Mouse (Mus musculus) limb, embryonic 14.5 days (tissue): Measurements from ENCODE around the gene Gm11032. TPM values are rescaled to one million over a fixed set of nuclear protein-coding genes. Genes with fewer than 3 reads are reported as not detected.
A peak's percentile ranks its signal among the peaks of the same experiment; 100 is the strongest.
"Not testable (repeated sequence)": the region's sequence is repeated elsewhere in the genome, so short reads cannot be mapped to it uniquely, and the experiment has no call there.

ENCODE experiments used
- ATAC-seq: fragments of 200-750 bp; cut with Nextera tagmentation; 2 replicates; pipeline ENCODE4 v1.8.0; 2017; ENCODE audit warnings: low read depth, moderate number of reproducible peaks, moderate TSS enrichment; ENCODE audit not compliant: low FRiP score
- DNase-seq: peaks from one replicate; pipeline ENCODE4 v3.0.0-alpha.2; 2015; ENCODE audit warnings: low spot score
- H3K27ac ChIP-seq: fragments of 300-500 bp; sonication (generic); replicated peaks from 2 replicates; pipeline ENCODE4 v1.5.1; 2014; ENCODE audit warnings: low read depth, mild to moderate bottlenecking, low read length, moderate library complexity, mixed read lengths
- H3K27me3 ChIP-seq: fragments of 300-500 bp; sonication (generic); 2 replicates; pipeline ENCODE4 v1.6.1; 2014; ENCODE audit warnings: low read length, mixed read lengths; ENCODE audit not compliant: control insufficient read depth, insufficient read depth
- H3K36me3 ChIP-seq: fragments of 300-500 bp; sonication (generic); 2 replicates; pipeline ENCODE4 v1.6.1; 2014; ENCODE audit warnings: mild to moderate bottlenecking, low read length, moderate library complexity, mixed read lengths; ENCODE audit not compliant: control insufficient read depth, insufficient read depth
- H3K4me1 ChIP-seq: fragments of 300-500 bp; sonication (generic); 2 replicates; pipeline ENCODE4 v1.6.1; 2014; ENCODE audit warnings: antibody characterized with exemption, low read length, mixed read lengths; ENCODE audit not compliant: control insufficient read depth, insufficient read depth
- H3K4me2 ChIP-seq: fragments of 300-500 bp; sonication (generic); replicated peaks from 2 replicates; pipeline ENCODE4 v1.6.1; 2014; ENCODE audit warnings: low read depth, mild to moderate bottlenecking, low read length, moderate library complexity; ENCODE audit not compliant: severe bottlenecking
- H3K4me3 ChIP-seq: fragments of 300-500 bp; sonication (generic); replicated peaks from 2 replicates; pipeline ENCODE4 v1.5.1; 2014; ENCODE audit warnings: low read length
- H3K9ac ChIP-seq: fragments of 300-500 bp; sonication (generic); 2 replicates; pipeline ENCODE4 v1.6.1; 2014; ENCODE audit warnings: mild to moderate bottlenecking, low read depth, low read length, moderate library complexity; ENCODE audit not compliant: severe bottlenecking
- H3K9me3 ChIP-seq: fragments of 300-500 bp; sonication (generic); 2 replicates; pipeline ENCODE4 v1.6.1; 2016; ENCODE audit warnings: low read length; ENCODE audit not compliant: control insufficient read depth
- POLR2A ChIP-seq: fragments of 200-500 bp; IDR thresholded peaks from 2 replicates; pipeline ENCODE4 v1.8.0; 2012; ENCODE audit warnings: inconsistent platforms, mild to moderate bottlenecking, moderate library complexity, borderline replicate concordance; ENCODE audit not compliant: insufficient read depth, insufficient read length; ENCODE audit errors: extremely low read depth
- WGBS: fragments of 180-500 bp; shearing (Covaris S2); extraction: QIAGEN DNeasy Blood & Tissue Kit; methylation state at CpG from one replicate; pipeline ENCODE4 v1.1.7; 2014; 5-methylcytosine and 5-hydroxymethylcytosine counted together
- polyA plus RNA-seq, 2 experiments: library from polyadenylated mRNA; depleted of rRNA in 1 of 2; stranded (reverse) in 1 of 2; unstranded in 1 of 2; fragments of >200 nt; fragmentation: Nextera tagmentation in 1 of 2; extraction: Ambion mirVana in 1 of 2; gene quantifications; 2 replicates each; pipeline versions ENCODE4 v1.2.1 to v1.2.3; 2012 to 2014

The Gm11032 gene
- polyA plus RNA-seq, 2 experiments, result not detected

GRCm38 (mm10) chr11:4636782-4637342 is 17.0 kb downstream of the Gm11032 start:
- Histone ChIP-seq H3K27ac (peak overlapping the region; percentile 10; the same call in 1 of the 2 replicates), H3K9ac (no peak overlapping the region), H3K4me1 (peaks cover 13% of the 10 kb centered on the region), H3K4me3 (peak overlapping the region; percentile 85), H3K9me3 (no peaks in the 10 kb centered on the region), H3K4me2 (0 out of 2 replicates have a peak overlapping the region, but pooled peaks have one; percentile 67), H3K27me3 (no peaks in the 10 kb centered on the region), H3K36me3 (peaks cover 9% of the 10 kb centered on the region)
- DNase-seq (no peak), ATAC-seq (0 out of 2 replicates have a peak, but pooled peaks have one; percentile 5)
- WGBS, result 52% methylated on average over 5 of the region's 5 CpGs
- TF ChIP-seq POLR2A, result no peak

- Histone ChIP-seq H3K4me3 (peak within 1 kb of the TSS; percentile 85), H3K4me2 (peak within 1 kb of the TSS; percentile 67), H3K9me3 (no peaks in the 10 kb centered on the region), H3K4me1 (peaks cover 13% of the 10 kb centered on the region), H3K27me3 (no peaks in the 10 kb centered on the region), H3K27ac (peak within 1 kb of the TSS; percentile 49), H3K36me3 (peaks cover 9% of the 10 kb centered on the region), H3K9ac (peak within 1 kb of the TSS; percentile 62)
- under 1% methylated on average over 35 of the region's 35 CpGs for WGBS
- ATAC-seq (peak; percentile 94), DNase-seq (peak; percentile 90)
- 0 out of 2 replicates have a peak, but pooled peaks have one; percentile 9 for TF ChIP-seq POLR2A
Observed at GRCm38 (mm10) chr11:4637534-4638234, 17.8 kb downstream of the Gm11032 start, which contains the start of gene Ascc2. Ascc2 (plus strand) TSS chr11:4637747.

DNA sequence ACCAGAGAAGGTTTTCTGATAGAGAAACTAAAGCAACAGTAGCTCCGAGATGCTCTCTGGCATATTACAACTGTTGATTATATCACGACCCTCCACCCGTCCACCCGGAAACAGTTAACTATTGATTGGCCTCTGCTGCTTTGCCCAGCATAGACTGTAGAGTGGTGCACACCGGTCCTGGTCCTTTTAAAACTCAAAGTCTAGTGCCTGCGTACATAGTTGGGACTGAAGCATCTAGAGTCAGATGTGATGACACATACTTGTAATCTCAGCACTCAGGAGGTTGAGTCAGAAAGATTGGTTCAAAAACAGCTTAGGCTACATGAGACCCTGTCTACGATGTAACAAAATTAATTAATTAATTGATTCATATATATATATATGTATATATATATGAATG is 18.4 kb downstream of the Gm11032 start:
- H3K4me3 ChIP-seq, result peak overlapping the region; percentile 85
- H3K9me3 ChIP-seq, result no peaks in the 10 kb centered on the region
- ATAC-seq (no peak), DNase-seq (no peak)
- H3K27me3 ChIP-seq, result no peaks in the 10 kb centered on the region
- H3K4me2 ChIP-seq, result peak overlapping the region; percentile 67
- H3K9ac ChIP-seq, result peak overlapping the region; percentile 62
- H3K4me1 ChIP-seq, result peaks cover 13% of the 10 kb centered on the region
- no peak for TF ChIP-seq POLR2A
- H3K27ac ChIP-seq, result no peak overlapping the region
- H3K36me3 ChIP-seq, result peaks cover 11% of the 10 kb centered on the region
- WGBS, result 18% methylated on average over 7 of the region's 7 CpGs

DNA sequence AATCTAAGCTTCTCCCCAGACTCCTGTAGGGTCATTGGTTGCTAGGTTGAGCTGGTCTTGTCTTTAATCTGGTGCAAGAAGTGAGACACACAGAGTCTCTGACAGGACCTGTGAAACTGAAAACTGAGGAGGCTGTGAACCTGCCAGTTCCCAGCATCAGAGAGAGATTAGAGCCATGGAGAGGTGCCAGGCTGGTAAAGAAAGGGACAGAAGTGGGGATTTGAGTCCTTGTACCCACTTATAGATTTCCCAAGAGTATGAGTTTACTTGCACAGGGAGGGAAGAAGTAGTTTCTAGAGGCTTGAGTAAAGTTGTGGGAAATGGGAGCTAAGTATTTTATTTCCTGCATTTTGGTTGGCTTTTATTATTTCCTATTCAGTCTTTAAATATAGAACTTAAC is 21.3 kb downstream of the Gm11032 start:
- Histone ChIP-seq H3K4me1 (peaks cover 13% of the 10 kb centered on the region), H3K27me3 (no peaks in the 10 kb centered on the region), H3K9me3 (no peaks in the 10 kb centered on the region), H3K4me2 (no peak overlapping the region), H3K4me3 (no peak overlapping the region), H3K27ac (no peak overlapping the region), H3K36me3 (peaks cover 21% of the 10 kb centered on the region), H3K9ac (no peak overlapping the region)
- no peak for TF ChIP-seq POLR2A
- no peak for DNase-seq
- no peak for ATAC-seq

DNA sequence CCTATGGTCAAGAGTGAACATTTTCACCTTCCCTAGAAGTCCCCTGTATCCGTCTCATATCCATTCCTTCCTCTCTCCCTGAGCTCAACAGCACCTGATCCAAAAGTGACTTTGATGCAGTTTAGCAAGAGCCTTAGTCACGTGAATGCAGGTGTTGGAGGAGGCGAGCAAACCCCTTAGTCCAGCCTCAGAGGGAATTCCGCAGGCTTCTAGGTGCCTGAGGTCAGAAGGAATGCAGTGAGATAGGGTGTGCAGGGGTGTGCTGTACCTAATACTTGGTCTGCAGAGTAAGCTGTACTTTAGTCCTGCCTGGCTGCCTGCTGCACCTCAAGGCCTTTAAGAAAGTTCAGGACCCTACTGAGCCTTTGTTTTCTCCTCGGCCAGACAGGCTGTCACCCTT is 23.9 kb downstream of the Gm11032 start:
- H3K4me3 ChIP-seq, result no peak overlapping the region
- no peak for DNase-seq
- no peak for ATAC-seq
- H3K9me3 ChIP-seq, result no peaks in the 10 kb centered on the region
- no peaks in the 10 kb centered on the region for H3K27me3 ChIP-seq
- peaks cover 43% of the 10 kb centered on the region for H3K36me3 ChIP-seq
- H3K27ac ChIP-seq, result no peak overlapping the region
- peaks cover under 1% of the 10 kb centered on the region; the same call in 1 of the 2 replicates for H3K4me1 ChIP-seq
- H3K9ac ChIP-seq, result no peak overlapping the region
- WGBS, result 70% methylated on average over 5 of the region's 5 CpGs
- H3K4me2 ChIP-seq, result no peak overlapping the region
- no peak for TF ChIP-seq POLR2A

GRCm38 (mm10) chr11:4645180-4645579 is 25.3 kb downstream of the Gm11032 start:
- H3K9me3 ChIP-seq, H3K27ac ChIP-seq, H3K27me3 ChIP-seq, H3K4me2 ChIP-seq, ATAC-seq, H3K4me1 ChIP-seq, H3K9ac ChIP-seq, DNase-seq, H3K4me3 ChIP-seq: not testable (repeated sequence)
- WGBS, result 88% methylated on average over 4 of the region's 6 CpGs
- peaks cover 55% of the 10 kb centered on the region for H3K36me3 ChIP-seq
